Mouse (Mus musculus): ENCODE data around the gene Hmgn3. TPM values are rescaled to one million over a fixed set of nuclear protein-coding genes. Genes with fewer than 3 reads are reported as not detected.

The Hmgn3 gene
- polyA plus RNA-seq, 1 experiment from 2014 or later = 140 TPM

DNA sequence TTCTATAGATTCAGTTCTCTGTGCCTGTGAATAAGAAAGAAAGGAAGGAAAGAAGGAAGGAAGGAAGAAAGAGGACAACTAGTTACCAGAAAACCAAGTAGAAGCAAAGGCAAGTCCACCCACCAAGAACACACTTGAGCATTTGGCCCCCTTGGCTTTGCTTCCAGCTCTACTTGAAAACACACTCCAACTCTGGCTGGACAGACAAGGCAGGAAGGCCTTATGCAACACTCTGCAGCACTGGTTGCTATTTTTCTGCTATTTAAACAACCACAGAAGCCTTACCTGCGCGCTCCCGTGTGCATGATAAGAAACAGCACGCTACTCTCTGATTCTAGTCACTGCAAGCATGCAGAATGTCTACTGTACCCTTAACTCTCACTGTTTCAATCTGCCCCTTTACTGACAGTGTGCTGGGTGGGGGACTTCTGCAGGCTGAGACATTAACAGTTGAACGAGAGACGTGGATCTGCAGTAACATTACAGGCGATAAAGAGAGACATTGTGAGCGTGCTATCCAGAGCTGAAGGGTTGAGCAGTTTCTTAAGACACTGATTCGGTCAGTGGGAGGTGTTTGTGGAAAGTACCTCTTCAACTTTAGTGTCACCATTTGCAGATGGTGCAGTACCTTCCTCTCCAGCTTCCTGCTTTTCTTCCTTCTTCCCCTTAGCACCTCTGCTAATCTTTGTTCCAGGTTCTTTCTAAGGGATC, 35.9 kb downstream of the Hmgn3 start:
- no peak for DNase-seq (ENCODE audit: low spot score)
- H3K4me3 ChIP-seq (ENCODE audit: low read depth, low read length) = no peak overlapping the region
- H3K9me3 ChIP-seq (ENCODE audit: control insufficient read depth, low read length) = no peaks in the 10 kb centered on the region
- H3K9ac ChIP-seq (ENCODE audit: low read depth, low read length) = no peak overlapping the region
- H3K27ac ChIP-seq (ENCODE audit: low read depth, low read length) = no peak overlapping the region
- H3K4me1 ChIP-seq (replicated peaks; ENCODE audit: control insufficient read depth, insufficient read depth, low read length) = no peaks in the 10 kb centered on the region
- WGBS = 92% methylated on average over 9 of the region's 9 CpGs
- H3K36me3 ChIP-seq (ENCODE audit: control insufficient read depth, insufficient read depth, low read length) = no peaks in the 10 kb centered on the region
- no peaks in the 10 kb centered on the region for H3K27me3 ChIP-seq (ENCODE audit: control insufficient read depth, insufficient read depth, low read length)
- H3K4me2 ChIP-seq (replicated peaks; ENCODE audit: low read depth, low read length) = no peak overlapping the region
- ATAC-seq (ENCODE audit: low FRiP score) = no peak

DNA sequence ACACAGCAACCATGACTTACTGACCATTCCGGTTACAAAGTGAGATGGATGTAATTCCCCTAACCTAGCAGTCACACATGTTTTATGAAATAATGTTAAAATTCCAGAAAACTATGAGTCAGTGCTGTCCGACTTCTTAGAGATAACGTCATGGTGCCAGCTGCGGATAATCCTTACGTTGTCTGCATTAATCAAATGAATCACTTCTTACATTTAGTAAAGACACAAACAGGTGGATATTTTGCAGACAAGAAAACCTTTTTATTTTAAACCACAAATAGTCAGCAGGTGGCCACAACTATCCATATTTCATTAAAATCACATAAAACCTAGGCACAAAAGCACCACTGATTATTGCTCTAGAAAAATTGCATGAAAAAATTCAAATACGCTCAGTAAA, 36.8 kb downstream of the Hmgn3 start:
- 95% methylated on average over 6 of the region's 6 CpGs for WGBS
- no peak overlapping the region for H3K4me2 ChIP-seq (replicated peaks; ENCODE audit: low read depth, low read length)
- no peaks in the 10 kb centered on the region for H3K27me3 ChIP-seq (ENCODE audit: control insufficient read depth, insufficient read depth, low read length)
- DNase-seq (ENCODE audit: low spot score) (no peak), ATAC-seq (ENCODE audit: low FRiP score) (no peak)
- H3K9me3 ChIP-seq (ENCODE audit: control insufficient read depth, low read length) = no peaks in the 10 kb centered on the region
- no peak overlapping the region for H3K27ac ChIP-seq (ENCODE audit: low read depth, low read length)
- H3K36me3 ChIP-seq (ENCODE audit: control insufficient read depth, insufficient read depth, low read length) = no peaks in the 10 kb centered on the region
- no peak overlapping the region for H3K4me3 ChIP-seq (ENCODE audit: low read depth, low read length)
- H3K4me1 ChIP-seq (replicated peaks; ENCODE audit: control insufficient read depth, insufficient read depth, low read length) = no peaks in the 10 kb centered on the region
- H3K9ac ChIP-seq (ENCODE audit: low read depth, low read length) = no peak overlapping the region

DNA sequence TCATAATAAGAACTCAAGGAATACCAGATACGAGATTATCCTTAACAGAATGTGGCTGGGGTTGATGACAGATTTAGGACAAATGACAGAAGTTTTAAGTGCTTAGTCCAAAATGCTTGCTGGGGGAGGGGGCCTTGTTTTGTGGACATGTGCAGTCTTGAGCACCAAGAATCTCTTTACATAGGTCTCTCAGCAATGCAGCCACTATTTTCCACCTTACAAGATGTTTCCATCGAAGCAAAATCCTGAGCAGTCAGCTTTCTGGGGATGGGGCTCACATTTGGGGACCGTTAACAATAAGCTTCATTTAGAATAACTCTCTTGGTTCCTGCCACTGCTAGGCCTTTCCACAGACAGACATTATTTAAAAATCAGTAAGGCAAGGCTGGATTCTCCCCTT, 37.7 kb downstream of the Hmgn3 start:
- WGBS = 82% methylated on average over 3 of the region's 3 CpGs
- no peak overlapping the region for H3K9ac ChIP-seq (ENCODE audit: low read depth, low read length)
- no peaks in the 10 kb centered on the region for H3K27me3 ChIP-seq (ENCODE audit: control insufficient read depth, insufficient read depth, low read length)
- H3K4me3 ChIP-seq (ENCODE audit: low read depth, low read length) = no peak overlapping the region
- H3K4me1 ChIP-seq (replicated peaks; ENCODE audit: control insufficient read depth, insufficient read depth, low read length) = no peaks in the 10 kb centered on the region
- DNase-seq (ENCODE audit: low spot score) (no peak), ATAC-seq (ENCODE audit: low FRiP score) (no peak)
- H3K36me3 ChIP-seq (ENCODE audit: control insufficient read depth, insufficient read depth, low read length) = no peaks in the 10 kb centered on the region
- H3K4me2 ChIP-seq (replicated peaks; ENCODE audit: low read depth, low read length) = no peak overlapping the region
- H3K9me3 ChIP-seq (ENCODE audit: control insufficient read depth, low read length) = no peaks in the 10 kb centered on the region
- H3K27ac ChIP-seq (ENCODE audit: low read depth, low read length) = no peak overlapping the region

DNA sequence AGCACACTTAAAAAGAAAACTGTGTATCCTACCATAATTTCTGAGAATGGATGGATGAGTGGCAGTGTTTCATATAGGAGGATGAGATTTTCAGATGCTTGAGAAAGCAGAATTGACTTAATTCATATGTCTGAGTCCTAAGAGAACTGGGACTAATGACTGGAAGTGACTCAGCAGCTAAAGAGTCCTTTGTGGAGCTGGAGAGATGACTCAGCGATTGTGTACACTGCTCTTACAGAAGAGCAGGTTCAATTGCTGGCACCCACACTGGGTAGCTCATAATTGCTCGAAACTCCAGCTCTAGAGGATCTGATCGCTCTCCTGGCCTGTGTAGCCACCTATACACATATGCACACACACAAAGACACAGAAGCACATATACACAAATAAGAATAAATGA, 42.7 kb downstream of the Hmgn3 start:
- no peak overlapping the region for H3K27ac ChIP-seq (ENCODE audit: low read depth, low read length)
- DNase-seq (ENCODE audit: low spot score) (no peak), ATAC-seq (ENCODE audit: low FRiP score) (no peak)
- WGBS = 81% methylated on average over 3 of the region's 3 CpGs
- no peaks in the 10 kb centered on the region for H3K4me1 ChIP-seq (replicated peaks; ENCODE audit: control insufficient read depth, insufficient read depth, low read length)
- H3K9me3 ChIP-seq (ENCODE audit: control insufficient read depth, low read length) = no peaks in the 10 kb centered on the region
- H3K36me3 ChIP-seq (ENCODE audit: control insufficient read depth, insufficient read depth, low read length) = no peaks in the 10 kb centered on the region
- no peak overlapping the region for H3K9ac ChIP-seq (ENCODE audit: low read depth, low read length)
- H3K4me3 ChIP-seq (ENCODE audit: low read depth, low read length) = no peak overlapping the region
- H3K27me3 ChIP-seq (ENCODE audit: control insufficient read depth, insufficient read depth, low read length) = no peaks in the 10 kb centered on the region
- no peak overlapping the region for H3K4me2 ChIP-seq (replicated peaks; ENCODE audit: low read depth, low read length)

GRCm38 (mm10) chr9:83101691-83102090, 44.8 kb downstream of the Hmgn3 start:
- Histone ChIP-seq H3K4me2 (replicated peaks; ENCODE audit: low read depth, low read length) (no peak overlapping the region), H3K9ac (ENCODE audit: low read depth, low read length) (no peak overlapping the region), H3K9me3 (ENCODE audit: control insufficient read depth, low read length) (no peaks in the 10 kb centered on the region), H3K4me3 (ENCODE audit: low read depth, low read length) (no peak overlapping the region), H3K27ac (ENCODE audit: low read depth, low read length) (no peak overlapping the region), H3K36me3 (ENCODE audit: control insufficient read depth, insufficient read depth, low read length) (no peaks in the 10 kb centered on the region), H3K27me3 (ENCODE audit: control insufficient read depth, insufficient read depth, low read length) (no peaks in the 10 kb centered on the region), H3K4me1 (replicated peaks; ENCODE audit: control insufficient read depth, insufficient read depth, low read length) (no peaks in the 10 kb centered on the region)
- WGBS = 96% methylated on average over 3 of the region's 3 CpGs
- ATAC-seq (ENCODE audit: low FRiP score) (no peak), DNase-seq (ENCODE audit: low spot score) (no peak)

- 89% methylated on average over 3 of the region's 3 CpGs for WGBS
- Histone ChIP-seq H3K27me3 (ENCODE audit: control insufficient read depth, insufficient read depth, low read length) (no peaks in the 10 kb centered on the region), H3K9ac (ENCODE audit: low read depth, low read length) (no peak overlapping the region), H3K27ac (ENCODE audit: low read depth, low read length) (no peak overlapping the region), H3K9me3 (ENCODE audit: control insufficient read depth, low read length) (no peaks in the 10 kb centered on the region), H3K4me1 (replicated peaks; ENCODE audit: control insufficient read depth, insufficient read depth, low read length) (no peaks in the 10 kb centered on the region), H3K36me3 (ENCODE audit: control insufficient read depth, insufficient read depth, low read length) (no peaks in the 10 kb centered on the region), H3K4me3 (ENCODE audit: low read depth, low read length) (no peak overlapping the region), H3K4me2 (replicated peaks; ENCODE audit: low read depth, low read length) (no peak overlapping the region)
- ATAC-seq (ENCODE audit: low FRiP score) (no peak), DNase-seq (ENCODE audit: low spot score) (no peak)
Observed at GRCm38 (mm10) chr9:83100786-83101185, 45.7 kb downstream of the Hmgn3 start.

DNA sequence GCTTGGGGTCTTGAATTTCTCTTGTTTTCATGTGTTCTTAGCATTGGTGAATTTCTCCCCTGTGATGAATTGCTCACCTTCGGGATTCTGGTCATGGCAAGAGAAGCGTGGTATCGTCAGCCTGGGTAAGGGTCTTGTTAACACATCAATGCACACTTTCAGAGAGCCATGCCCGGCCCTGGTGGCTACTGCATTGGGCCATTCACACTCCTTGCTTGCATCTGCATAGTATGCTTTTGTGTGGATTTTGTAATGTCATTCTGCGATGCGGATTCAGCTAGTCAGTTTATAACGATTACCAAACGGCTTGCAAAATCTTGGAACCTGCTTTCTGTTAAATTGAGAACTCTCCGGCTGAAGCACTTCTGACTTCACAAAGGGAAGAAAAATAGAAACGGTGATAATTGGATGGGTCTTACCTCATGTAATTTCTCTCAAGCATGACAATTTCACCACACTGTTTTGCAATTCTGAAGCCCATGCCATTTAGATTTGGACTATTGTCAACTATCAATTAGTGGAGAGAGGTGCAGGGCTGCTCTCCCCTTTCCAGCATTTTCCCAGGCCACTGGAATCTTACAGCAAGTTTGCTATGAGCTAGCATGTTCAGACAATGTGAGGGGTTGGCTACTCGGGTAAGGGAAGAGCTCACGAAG, 47.7 kb downstream of the Hmgn3 start:
- no peaks in the 10 kb centered on the region for H3K36me3 ChIP-seq (ENCODE audit: control insufficient read depth, insufficient read depth, low read length)
- H3K9ac ChIP-seq (ENCODE audit: low read depth, low read length) = no peak overlapping the region
- ATAC-seq (ENCODE audit: low FRiP score) (no peak), DNase-seq (ENCODE audit: low spot score) (peak; percentile 16)
- H3K4me2 ChIP-seq (replicated peaks; ENCODE audit: low read depth, low read length) = no peak overlapping the region
- no peak overlapping the region for H3K27ac ChIP-seq (ENCODE audit: low read depth, low read length)
- no peaks in the 10 kb centered on the region for H3K27me3 ChIP-seq (ENCODE audit: control insufficient read depth, insufficient read depth, low read length)
- no peaks in the 10 kb centered on the region for H3K4me1 ChIP-seq (replicated peaks; ENCODE audit: control insufficient read depth, insufficient read depth, low read length)
- 72% methylated on average over 12 of the region's 12 CpGs for WGBS
- H3K9me3 ChIP-seq (ENCODE audit: control insufficient read depth, low read length) = no peaks in the 10 kb centered on the region
- H3K4me3 ChIP-seq (ENCODE audit: low read depth, low read length) = no peak overlapping the region

GRCm38 (mm10) chr9:83097816-83098215, 48.7 kb downstream of the Hmgn3 start:
- Histone ChIP-seq H3K27ac (ENCODE audit: low read depth, low read length) (no peak overlapping the region), H3K9me3 (ENCODE audit: control insufficient read depth, low read length) (no peaks in the 10 kb centered on the region), H3K4me1 (replicated peaks; ENCODE audit: control insufficient read depth, insufficient read depth, low read length) (no peaks in the 10 kb centered on the region), H3K4me2 (replicated peaks; ENCODE audit: low read depth, low read length) (no peak overlapping the region), H3K27me3 (ENCODE audit: control insufficient read depth, insufficient read depth, low read length) (no peaks in the 10 kb centered on the region), H3K36me3 (ENCODE audit: control insufficient read depth, insufficient read depth, low read length) (no peaks in the 10 kb centered on the region), H3K9ac (ENCODE audit: low read depth, low read length) (no peak overlapping the region), H3K4me3 (ENCODE audit: low read depth, low read length) (no peak overlapping the region)
- DNase-seq (ENCODE audit: low spot score) (no peak), ATAC-seq (ENCODE audit: low FRiP score) (no peak)
- WGBS = 66% methylated on average over 8 of the region's 8 CpGs

GRCm38 (mm10) chr9:83094649-83095336, 51.7 kb downstream of the Hmgn3 start:
- no peak for ATAC-seq (ENCODE audit: low FRiP score)
- no peak for DNase-seq (ENCODE audit: low spot score)
- H3K27ac ChIP-seq (ENCODE audit: low read depth, low read length) = no peak overlapping the region
- no peak overlapping the region for H3K4me2 ChIP-seq (replicated peaks; ENCODE audit: low read depth, low read length)
- no peaks in the 10 kb centered on the region for H3K27me3 ChIP-seq (ENCODE audit: control insufficient read depth, insufficient read depth, low read length)
- WGBS = 83% methylated on average over 3 of the region's 3 CpGs
- H3K4me3 ChIP-seq (ENCODE audit: low read depth, low read length) = no peak overlapping the region
- no peaks in the 10 kb centered on the region for H3K36me3 ChIP-seq (ENCODE audit: control insufficient read depth, insufficient read depth, low read length)
- H3K4me1 ChIP-seq (replicated peaks; ENCODE audit: control insufficient read depth, insufficient read depth, low read length) = no peaks in the 10 kb centered on the region
- no peak overlapping the region for H3K9ac ChIP-seq (ENCODE audit: low read depth, low read length)
- H3K9me3 ChIP-seq (ENCODE audit: control insufficient read depth, low read length) = no peaks in the 10 kb centered on the region

Data from hindbrain, embryonic 11.5 days (tissue).